ENCODE assay signal across 20 mouse cellular contexts in the genomic region with DNA sequence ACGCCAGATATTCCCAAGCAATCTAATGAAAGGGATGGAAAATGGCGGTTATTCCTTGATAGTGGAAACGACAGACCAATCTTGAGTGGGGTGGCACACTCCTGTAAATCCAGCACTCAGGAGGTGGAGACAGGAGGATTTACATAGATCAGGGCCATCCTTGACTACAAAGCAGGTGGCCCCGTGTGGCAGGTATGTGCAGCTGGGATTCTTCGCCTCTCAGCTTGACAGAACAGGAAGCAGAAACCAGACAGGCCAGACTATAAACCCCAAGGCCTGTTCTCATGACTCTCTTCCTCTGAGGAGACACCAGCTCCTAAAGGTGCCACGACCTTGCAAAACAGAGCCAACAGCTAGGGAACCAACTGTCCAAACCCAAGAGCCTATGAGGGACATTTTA.
"Had no signal": no experiment of that assay in that cellular context is flagged by ENCODE, and none has a peak within 500 bp of the region (broad histone marks: within the 10 kb centered on the region; RNA-seq: fewer than 3 reads in every experiment).

No protein-coding gene starts in this region.

- ATAC-seq: intestine, embryonic 15.5 days; liver, postnatal 0 days; lung, postnatal 0 days; midbrain, embryonic 15.5 days had no signal

- H3K4me2 ChIP-seq: intestine, embryonic 15.5 days; kidney, embryonic 15.5 days; lung, embryonic 14.5 days; midbrain, embryonic 12.5 days; midbrain, embryonic 15.5 days; neural tube, embryonic 12.5 days; neural tube, embryonic 15.5 days; stomach, embryonic 15.5 days had no signal

- H3K27ac ChIP-seq: intestine, embryonic 15.5 days; kidney, embryonic 15.5 days; liver, embryonic 14.5 days; macrophage; midbrain, embryonic 12.5 days; midbrain, embryonic 15.5 days; neural tube, embryonic 12.5 days; neural tube, embryonic 15.5 days; stomach, embryonic 15.5 days had no signal

- H3K4me3 ChIP-seq: intestine, embryonic 15.5 days; kidney, embryonic 15.5 days; left cerebral cortex, adult 2 months; midbrain, embryonic 12.5 days; midbrain, embryonic 15.5 days; neural tube, embryonic 12.5 days; neural tube, embryonic 15.5 days; stomach, embryonic 15.5 days had no signal

- H3K9me3 ChIP-seq: intestine, embryonic 15.5 days; kidney, embryonic 15.5 days; midbrain, embryonic 12.5 days; midbrain, embryonic 15.5 days; neural tube, embryonic 12.5 days; neural tube, embryonic 15.5 days; stomach, embryonic 15.5 days had no signal

- H3K36me3 ChIP-seq: intestine, embryonic 15.5 days; kidney, embryonic 15.5 days; midbrain, embryonic 12.5 days; midbrain, embryonic 15.5 days; neural tube, embryonic 12.5 days; neural tube, embryonic 15.5 days; stomach, embryonic 15.5 days had no signal

- H3K27me3 ChIP-seq: intestine, embryonic 15.5 days; kidney, embryonic 15.5 days; neural tube, embryonic 12.5 days; stomach, embryonic 15.5 days had no signal

- DNase-seq: kidney, adult 2 months; kidney, postnatal 10 days; kidney, postnatal 36 days; layer of hippocampus, postnatal 36 days; liver, postnatal 0 days; lung, embryonic 14.5 days; right cerebral cortex, adult 18-20 months; right cerebral cortex, postnatal 25 days; spleen, adult 18-20 months had no signal

- H3K9ac ChIP-seq: intestine, embryonic 15.5 days; kidney, embryonic 15.5 days; liver, embryonic 14.5 days; liver, postnatal 0 days; lung, embryonic 14.5 days; midbrain, embryonic 12.5 days; midbrain, embryonic 15.5 days; neural tube, embryonic 12.5 days; neural tube, embryonic 15.5 days; stomach, embryonic 15.5 days had no signal
